Mouse (Mus musculus): Measurements from ENCODE around the gene Efr3b.

Gene Efr3b

GRCm38 (mm10) chr12:4038061-4039041 is at the start of gene Efr3b:
TSS of gene Efr3b (minus strand) at chr12:4038915.
- peak within 1 kb of the TSS; percentile 94 for H3K4me3 ChIP-seq (replicated peaks; ENCODE audit: low read length)

GRCm38 (mm10) chr12:4083441-4083840 is 44.7 kb upstream of the Efr3b start:
- no peaks in the 10 kb centered on the region for H3K9me3 ChIP-seq (ENCODE audit: low read length)
- no peaks in the 10 kb centered on the region for H3K27me3 ChIP-seq (ENCODE audit: insufficient read depth, low read length)
- peaks cover 44% of the 10 kb centered on the region for H3K36me3 ChIP-seq (ENCODE audit: insufficient read depth, low read length)
- peaks cover 38% of the 10 kb centered on the region for H3K4me1 ChIP-seq (replicated peaks; ENCODE audit: low read depth, low read length)
- peak overlapping the region; percentile 85 for H3K4me3 ChIP-seq (replicated peaks; ENCODE audit: low read length)
- TF ChIP-seq NANOG (IDR thresholded peaks at IDR 0.05; ENCODE audit: borderline replicate concordance, low read length), result no peak
- TF ChIP-seq POU5F1 (IDR thresholded peaks at IDR 0.05; ENCODE audit: borderline replicate concordance, low read length), result no peak
- TF ChIP-seq CTCF (conservative IDR thresholded peaks at IDR 0.05; ENCODE audit: low read length), result no peak

More at GRCm38 (mm10) chr12:4038061-4039041, at the start of gene Efr3b:
- Histone ChIP-seq H3K27me3 (ENCODE audit: insufficient read depth, low read length) (peaks cover 81% of the 10 kb centered on the region), H3K9me3 (ENCODE audit: low read length) (no peaks in the 10 kb centered on the region), H3K36me3 (ENCODE audit: insufficient read depth, low read length) (no peaks in the 10 kb centered on the region), H3K4me1 (replicated peaks; ENCODE audit: low read depth, low read length) (peaks cover 38% of the 10 kb centered on the region)
- TF ChIP-seq CTCF (conservative IDR thresholded peaks at IDR 0.05; ENCODE audit: low read length) (no peak), NANOG (IDR thresholded peaks at IDR 0.05; ENCODE audit: borderline replicate concordance, low read length) (no peak), POU5F1 (IDR thresholded peaks at IDR 0.05; ENCODE audit: borderline replicate concordance, low read length) (no peak)

GRCm38 (mm10) chr12:4082132-4083001 is 43.7 kb upstream of the Efr3b start, which contains the start of gene Dnajc27:
TSS of gene Dnajc27 (plus strand) at chr12:4082583.
- TF ChIP-seq NANOG (IDR thresholded peaks at IDR 0.05; ENCODE audit: borderline replicate concordance, low read length), result no peak
- TF ChIP-seq CTCF (conservative IDR thresholded peaks at IDR 0.05; ENCODE audit: low read length), result no peak
- no peak for TF ChIP-seq POU5F1 (IDR thresholded peaks at IDR 0.05; ENCODE audit: borderline replicate concordance, low read length)
- Histone ChIP-seq H3K4me3 (replicated peaks; ENCODE audit: low read length) (peak within 1 kb of the TSS; percentile 85), H3K9me3 (ENCODE audit: low read length) (no peaks in the 10 kb centered on the region), H3K27me3 (ENCODE audit: insufficient read depth, low read length) (no peaks in the 10 kb centered on the region), H3K36me3 (ENCODE audit: insufficient read depth, low read length) (peaks cover 33% of the 10 kb centered on the region), H3K4me1 (replicated peaks; ENCODE audit: low read depth, low read length) (peaks cover 34% of the 10 kb centered on the region)

GRCm38 (mm10) chr12:4080311-4080710 is 41.6 kb upstream of the Efr3b start:
- Histone ChIP-seq H3K4me3 (replicated peaks; ENCODE audit: low read length) (no peak overlapping the region), H3K27me3 (ENCODE audit: insufficient read depth, low read length) (no peaks in the 10 kb centered on the region), H3K9me3 (ENCODE audit: low read length) (no peaks in the 10 kb centered on the region), H3K36me3 (ENCODE audit: insufficient read depth, low read length) (peaks cover 12% of the 10 kb centered on the region), H3K4me1 (replicated peaks; ENCODE audit: low read depth, low read length) (peaks cover 16% of the 10 kb centered on the region)
- TF ChIP-seq CTCF (conservative IDR thresholded peaks at IDR 0.05; ENCODE audit: low read length) (peak; percentile 93), POU5F1 (IDR thresholded peaks at IDR 0.05; ENCODE audit: borderline replicate concordance, low read length) (no peak)

GRCm38 (mm10) chr12:4078069-4078468 is 39.4 kb upstream of the Efr3b start:
- no peak for TF ChIP-seq POU5F1 (IDR thresholded peaks at IDR 0.05; ENCODE audit: borderline replicate concordance, low read length)
- TF ChIP-seq CTCF (conservative IDR thresholded peaks at IDR 0.05; ENCODE audit: low read length), result no peak
- TF ChIP-seq NANOG (IDR thresholded peaks at IDR 0.05; ENCODE audit: borderline replicate concordance, low read length), result no peak
- H3K36me3 ChIP-seq (ENCODE audit: insufficient read depth, low read length), result no peaks in the 10 kb centered on the region
- no peak overlapping the region for H3K4me3 ChIP-seq (replicated peaks; ENCODE audit: low read length)
- peaks cover 8% of the 10 kb centered on the region for H3K4me1 ChIP-seq (replicated peaks; ENCODE audit: low read depth, low read length)
- no peaks in the 10 kb centered on the region for H3K9me3 ChIP-seq (ENCODE audit: low read length)
- H3K27me3 ChIP-seq (ENCODE audit: insufficient read depth, low read length), result no peaks in the 10 kb centered on the region

- no peak for TF ChIP-seq NANOG (IDR thresholded peaks at IDR 0.05; ENCODE audit: borderline replicate concordance, low read length)
- no peak for TF ChIP-seq POU5F1 (IDR thresholded peaks at IDR 0.05; ENCODE audit: borderline replicate concordance, low read length)
- TF ChIP-seq CTCF (conservative IDR thresholded peaks at IDR 0.05; ENCODE audit: low read length), result no peak
- H3K4me1 ChIP-seq (replicated peaks; ENCODE audit: low read depth, low read length), result no peaks in the 10 kb centered on the region
- H3K9me3 ChIP-seq (ENCODE audit: low read length), result no peaks in the 10 kb centered on the region
- H3K27me3 ChIP-seq (ENCODE audit: insufficient read depth, low read length), result no peaks in the 10 kb centered on the region
- H3K36me3 ChIP-seq (ENCODE audit: insufficient read depth, low read length), result no peaks in the 10 kb centered on the region
- H3K4me3 ChIP-seq (replicated peaks; ENCODE audit: low read length), result no peak overlapping the region
Observed at GRCm38 (mm10) chr12:4076383-4076782, 37.7 kb upstream of the Efr3b start.

GRCm38 (mm10) chr12:4075407-4075806 is 36.7 kb upstream of the Efr3b start:
- TF ChIP-seq NANOG (IDR thresholded peaks at IDR 0.05; ENCODE audit: borderline replicate concordance, low read length) (no peak), POU5F1 (IDR thresholded peaks at IDR 0.05; ENCODE audit: borderline replicate concordance, low read length) (no peak)
- no peaks in the 10 kb centered on the region for H3K27me3 ChIP-seq (ENCODE audit: insufficient read depth, low read length)
- H3K9me3 ChIP-seq (ENCODE audit: low read length), result no peaks in the 10 kb centered on the region
- H3K4me3 ChIP-seq (replicated peaks; ENCODE audit: low read length), result no peak overlapping the region
- no peaks in the 10 kb centered on the region for H3K4me1 ChIP-seq (replicated peaks; ENCODE audit: low read depth, low read length)
- H3K36me3 ChIP-seq (ENCODE audit: insufficient read depth, low read length), result no peaks in the 10 kb centered on the region

GRCm38 (mm10) chr12:4071671-4072070 is 33.0 kb upstream of the Efr3b start:
- no peaks in the 10 kb centered on the region for H3K9me3 ChIP-seq (ENCODE audit: low read length)
- H3K4me3 ChIP-seq (replicated peaks; ENCODE audit: low read length), result no peak overlapping the region
- H3K36me3 ChIP-seq (ENCODE audit: insufficient read depth, low read length), result no peaks in the 10 kb centered on the region
- TF ChIP-seq CTCF (conservative IDR thresholded peaks at IDR 0.05; ENCODE audit: low read length) (no peak), POU5F1 (IDR thresholded peaks at IDR 0.05; ENCODE audit: borderline replicate concordance, low read length) (no peak), NANOG (IDR thresholded peaks at IDR 0.05; ENCODE audit: borderline replicate concordance, low read length) (no peak)
- peaks cover under 1% of the 10 kb centered on the region; the same call in 1 of the 2 replicates for H3K4me1 ChIP-seq (replicated peaks; ENCODE audit: low read depth, low read length)
- 0 out of 2 replicates have a peak, but pooled peaks cover 2% of the 10 kb centered on the region for H3K27me3 ChIP-seq (ENCODE audit: insufficient read depth, low read length)
